Mouse (Mus musculus) cortical plate, adult 2 months (tissue): Measurements from ENCODE around the gene 1810062G17Rik.

Experiments used
- CTCF ChIP-seq: fragments of 200-500 bp; IDR thresholded peaks from 2 replicates; pipeline ENCODE4 v1.5.1; 2011; ENCODE audit warnings: mild to moderate bottlenecking, control low read depth, low read length; ENCODE audit not compliant: insufficient read depth; ENCODE audit errors: extremely low read depth
- POLR2A ChIP-seq: fragments of 200-500 bp; IDR thresholded peaks from 2 replicates; pipeline ENCODE4 v1.6.1; 2011; ENCODE audit warnings: mild to moderate bottlenecking, low read length, control low read depth; ENCODE audit not compliant: insufficient read depth; ENCODE audit errors: extremely low read depth

- TF ChIP-seq POLR2A (no peak), CTCF (no peak)
These were observed 1.3 kb upstream of the 1810062G17Rik start for GRCm38 (mm10) chr3:36474421-36474820.
